ENCODE assay signal across 22 mouse cellular contexts in genomic region chr16:87570334-87570733, GRCm38 (mm10). TPM values are rescaled to one million over a fixed set of nuclear protein-coding genes. Genes with fewer than 3 reads are reported as not detected.
DNase-seq lines count a peak whose midpoint lies in the region; ATAC-seq lines count a peak whose summit lies in the region.
"Had no signal": no experiment of that assay in that cellular context is flagged by ENCODE, and none has a peak within 500 bp of the region (broad histone marks: within the 10 kb centered on the region; RNA-seq: fewer than 3 reads in every experiment).

No protein-coding gene starts in this region.

- H3K27ac ChIP-seq in kidney, embryonic 16.5 days (ENCODE audit: low read length), result no peak overlapping the region
- H3K27ac ChIP-seq: embryonic facial prominence, embryonic 13.5 days; embryonic facial prominence, embryonic 15.5 days; forebrain, embryonic 10.5 days; forebrain, embryonic 12.5 days had no signal

- no peak overlapping the region for H3K4me3 ChIP-seq in kidney, embryonic 16.5 days (ENCODE audit: low read length)
- H3K4me3 ChIP-seq: embryonic facial prominence, embryonic 13.5 days; embryonic facial prominence, embryonic 15.5 days; erythroblast, embryonic 14.5 days; forebrain, embryonic 10.5 days; forebrain, embryonic 12.5 days had no signal

- no peak overlapping the region for H3K4me2 ChIP-seq in kidney, embryonic 16.5 days (replicated peaks; ENCODE audit: low read depth, low read length)
- H3K4me2 ChIP-seq: embryonic facial prominence, embryonic 13.5 days; embryonic facial prominence, embryonic 15.5 days; forebrain, embryonic 12.5 days had no signal

- 31% methylated on average over 7 of the region's 7 CpGs for WGBS in kidney, embryonic 16.5 days

- no peaks in the 10 kb centered on the region for H3K9me3 ChIP-seq in kidney, embryonic 16.5 days (ENCODE audit: low read length)
- H3K9me3 ChIP-seq: embryonic facial prominence, embryonic 13.5 days; embryonic facial prominence, embryonic 15.5 days; forebrain, embryonic 10.5 days; forebrain, embryonic 12.5 days had no signal

- H3K9ac ChIP-seq in kidney, embryonic 16.5 days (replicated peaks; ENCODE audit: low read length), result no peak overlapping the region
- H3K9ac ChIP-seq: embryonic facial prominence, embryonic 13.5 days; embryonic facial prominence, embryonic 15.5 days; forebrain, embryonic 12.5 days had no signal

- H3K4me1 ChIP-seq in kidney, embryonic 16.5 days (ENCODE audit: insufficient read depth, low read length), result peaks cover 8% of the 10 kb centered on the region
- H3K4me1 ChIP-seq: forebrain, embryonic 10.5 days had no signal

- H3K27me3 ChIP-seq in kidney, embryonic 16.5 days (ENCODE audit: insufficient read depth, low read length), result no peaks in the 10 kb centered on the region
- H3K27me3 ChIP-seq: embryonic facial prominence, embryonic 13.5 days; embryonic facial prominence, embryonic 15.5 days; forebrain, embryonic 12.5 days had no signal

- no peaks in the 10 kb centered on the region for H3K36me3 ChIP-seq in kidney, embryonic 16.5 days (ENCODE audit: insufficient read depth, low read length)
- H3K36me3 ChIP-seq: embryonic facial prominence, embryonic 13.5 days; embryonic facial prominence, embryonic 15.5 days; forebrain, embryonic 10.5 days; forebrain, embryonic 12.5 days had no signal

- peak; percentile 68 for ATAC-seq in kidney, embryonic 16.5 days (ENCODE audit: low FRiP score, low TSS enrichment)
- ATAC-seq: forebrain, embryonic 14.5 days had no signal

- DNase-seq in kidney, adult 9 months, result peak; percentile 57
- DNase-seq in kidney, postnatal 4 days, result no peak
- DNase-seq in kidney, adult 11 months, result no peak
- DNase-seq in kidney, postnatal 36 days, result peak; percentile 26 to 38
- no peak for DNase-seq in kidney, postnatal 25 days
- DNase-seq in retina, postnatal 1 day, result no peak
- DNase-seq: adrenal gland, adult 2 months; adrenal gland, postnatal 10 days; adrenal gland, postnatal 25 days; cerebellum, adult 11 months; cerebellum, adult 18-20 months; cerebellum, adult 8-10 months; cerebellum, postnatal 36 days; embryo, embryonic 11 days had no signal

RNA-seq across cellular contexts. Expression of gene Map3k7cl, which starts 17.2 kb away (rescaled TPM):
- 1.3 and 1.7 TPM in 2 replicates for polyA plus RNA-seq in kidney, embryonic 16.5 days (2015; fragmentation: Nextera tagmentation; extraction: Ambion mirVana)
- polyA plus RNA-seq: embryonic facial prominence, embryonic 11.5 days; embryonic facial prominence, embryonic 13.5 days; erythroblast, embryonic 14.5 days; forebrain, embryonic 10.5 days; forebrain, embryonic 12.5 days; forebrain, embryonic 14.5 days had no signal

Comparison
In these comparisons a context has a peak if more than half of its experiments do, and no peak if none do; other contexts are left out.
1. DNase-seq: peak in kidney, adult 9 months (single experiment) and kidney, postnatal 36 days (2 of 2); none in kidney, postnatal 4 days (0 of 2), kidney, adult 11 months (single experiment), kidney, postnatal 25 days (0 of 2) and retina, postnatal 1 day (single experiment).